Mouse (Mus musculus) heart, embryonic 15.5 days (tissue): ENCODE results near the gene Slc1a5. TPM values are rescaled to one million over a fixed set of nuclear protein-coding genes. Genes with fewer than 3 reads are reported as not detected.

ENCODE experiments used
- ATAC-seq: fragments of 200-750 bp; cut with Nextera tagmentation; replicated peaks from 2 replicates; pipeline ENCODE4 v1.8.0; 2017; ENCODE audit warnings: low read depth, moderate TSS enrichment; ENCODE audit not compliant: insufficient number of reproducible peaks, insufficient read depth, low FRiP score
- H3K27ac ChIP-seq: fragments of 300-500 bp; sonication (generic); 2 replicates; pipeline ENCODE4 v1.5.1; 2015; ENCODE audit warnings: mild to moderate bottlenecking, inconsistent platforms
- H3K27me3 ChIP-seq: fragments of 300-500 bp; sonication (generic); 2 replicates; pipeline ENCODE4 v1.6.1; 2015; ENCODE audit warnings: inconsistent platforms
- H3K36me3 ChIP-seq: fragments of 300-500 bp; sonication (generic); 2 replicates; pipeline ENCODE4 v1.6.1; 2015; ENCODE audit warnings: mild to moderate bottlenecking, inconsistent platforms
- H3K4me1 ChIP-seq: fragments of 300-500 bp; sonication (generic); replicated peaks from 2 replicates; pipeline ENCODE4 v1.6.1; 2015; ENCODE audit warnings: inconsistent platforms
- H3K4me2 ChIP-seq: fragments of 300-500 bp; sonication (generic); 2 replicates; pipeline ENCODE4 v1.6.1; 2015; ENCODE audit warnings: inconsistent platforms, mild to moderate bottlenecking, moderate library complexity
- H3K4me3 ChIP-seq: fragments of 300-500 bp; sonication (generic); 2 replicates; pipeline ENCODE4 v1.5.1; 2015; ENCODE audit warnings: mild to moderate bottlenecking, inconsistent platforms
- H3K9ac ChIP-seq: fragments of 300-500 bp; sonication (generic); 2 replicates; pipeline ENCODE4 v1.6.1; 2015; ENCODE audit warnings: mild to moderate bottlenecking, inconsistent platforms
- H3K9me3 ChIP-seq: fragments of 300-500 bp; sonication (generic); replicated peaks from 2 replicates; pipeline ENCODE4 v1.6.1; 2016; ENCODE audit warnings: inconsistent platforms
- WGBS: fragments of 180-500 bp; shearing (Covaris S2); methylation state at CpG from one replicate; pipeline ENCODE4 v1.1.7; 2015; ENCODE audit warnings: mixed read lengths; 5-methylcytosine and 5-hydroxymethylcytosine counted together
- polyA plus RNA-seq: library from polyadenylated mRNA; unstranded; fragments of >200 nt; fragmentation: Nextera tagmentation; extraction: Ambion mirVana; gene quantifications from 2 replicates; pipeline ENCODE4 v1.2.1, GENCODE M21; 2015

Gene Slc1a5
- polyA plus RNA-seq, 1 experiment from 2014 or later, result 40.2 TPM

DNA sequence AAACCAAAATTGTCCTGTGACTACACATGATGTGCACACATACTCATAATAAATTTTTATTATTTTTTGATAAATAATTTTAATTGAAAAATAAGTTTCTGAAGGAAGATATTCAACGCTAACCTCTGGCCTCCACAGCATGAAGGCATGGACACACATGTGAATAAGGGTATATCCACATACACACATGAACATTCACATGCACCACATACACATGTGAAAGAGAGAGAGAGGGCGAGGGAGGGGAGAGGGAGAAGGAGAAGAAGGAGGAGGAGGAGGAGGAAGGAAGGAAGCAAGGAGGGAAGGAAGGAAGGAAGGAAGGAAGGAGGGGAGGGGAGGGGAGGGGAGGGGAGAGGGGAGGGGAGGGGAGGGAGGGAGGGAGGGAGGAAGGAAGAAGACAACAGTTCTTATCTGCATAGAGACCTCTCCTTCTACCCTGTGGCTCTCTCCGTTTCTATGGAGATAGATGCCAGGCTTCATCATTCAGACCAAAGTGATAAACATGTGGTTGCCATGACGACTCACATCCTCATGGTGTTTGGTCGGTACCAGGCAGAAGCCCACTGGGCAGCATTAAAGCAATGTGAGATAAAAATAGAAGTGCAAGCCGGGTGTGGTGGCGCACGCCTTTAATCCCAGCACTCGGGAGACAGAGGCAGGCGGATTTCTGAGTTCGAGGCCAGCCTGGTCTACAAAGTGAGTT lies 22.1 kb upstream of the Slc1a5 start:
- ATAC-seq, result no peak
- H3K36me3 ChIP-seq, result no peaks in the 10 kb centered on the region
- no peak overlapping the region for H3K4me2 ChIP-seq
- no peak overlapping the region for H3K9ac ChIP-seq
- no peaks in the 10 kb centered on the region for H3K27me3 ChIP-seq
- H3K9me3 ChIP-seq, result no peaks in the 10 kb centered on the region
- no peak overlapping the region for H3K4me3 ChIP-seq
- no peak overlapping the region for H3K27ac ChIP-seq
- H3K4me1 ChIP-seq, result peaks cover 20% of the 10 kb centered on the region
- WGBS, result 68% methylated on average over 10 of the region's 11 CpGs

DNA sequence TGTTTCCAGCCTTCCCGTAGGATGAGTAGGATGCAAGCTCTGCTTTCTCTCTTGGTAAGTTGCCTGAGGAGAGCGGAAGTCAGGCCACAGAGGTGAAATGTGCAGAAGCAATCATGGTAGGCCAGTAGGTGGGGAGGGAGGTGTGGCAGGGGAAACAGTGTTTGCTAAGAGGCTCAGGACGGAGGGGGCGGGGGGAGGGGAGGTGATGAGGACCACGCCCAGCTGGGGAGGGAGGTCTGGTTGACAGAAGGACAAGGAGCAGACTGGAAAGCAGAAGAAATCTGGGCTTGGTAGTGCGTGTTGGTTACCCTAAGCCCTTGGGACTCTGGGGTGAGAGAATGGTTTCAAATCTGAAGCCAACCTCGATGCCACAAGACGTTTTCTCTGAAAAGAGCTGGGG lies 20.8 kb upstream of the Slc1a5 start:
- no peaks in the 10 kb centered on the region for H3K36me3 ChIP-seq
- H3K27me3 ChIP-seq, result no peaks in the 10 kb centered on the region
- peak overlapping the region; percentile 54 for H3K27ac ChIP-seq
- 0 out of 2 replicates have a peak, but pooled peaks have one; percentile 40 for ATAC-seq
- no peaks in the 10 kb centered on the region for H3K9me3 ChIP-seq
- 27% methylated on average over 8 of the region's 8 CpGs for WGBS
- H3K4me3 ChIP-seq, result no peak overlapping the region
- H3K4me1 ChIP-seq, result peaks cover 18% of the 10 kb centered on the region
- H3K4me2 ChIP-seq, result no peak overlapping the region
- H3K9ac ChIP-seq, result no peak overlapping the region

GRCm38 (mm10) chr7:16761005-16761481 lies 20.1 kb upstream of the Slc1a5 start:
- Histone ChIP-seq H3K9ac (no peak overlapping the region), H3K9me3 (no peaks in the 10 kb centered on the region), H3K4me2 (0 out of 2 replicates have a peak overlapping the region, but pooled peaks have one; percentile 18), H3K36me3 (no peaks in the 10 kb centered on the region), H3K27ac (peak overlapping the region; percentile 78), H3K4me1 (peaks cover 12% of the 10 kb centered on the region), H3K4me3 (0 out of 2 replicates have a peak overlapping the region, but pooled peaks have one; percentile 8), H3K27me3 (no peaks in the 10 kb centered on the region)
- peak; percentile 80; the same call in 1 of the 2 replicates for ATAC-seq
- 37% methylated on average over 10 of the region's 10 CpGs for WGBS

DNA sequence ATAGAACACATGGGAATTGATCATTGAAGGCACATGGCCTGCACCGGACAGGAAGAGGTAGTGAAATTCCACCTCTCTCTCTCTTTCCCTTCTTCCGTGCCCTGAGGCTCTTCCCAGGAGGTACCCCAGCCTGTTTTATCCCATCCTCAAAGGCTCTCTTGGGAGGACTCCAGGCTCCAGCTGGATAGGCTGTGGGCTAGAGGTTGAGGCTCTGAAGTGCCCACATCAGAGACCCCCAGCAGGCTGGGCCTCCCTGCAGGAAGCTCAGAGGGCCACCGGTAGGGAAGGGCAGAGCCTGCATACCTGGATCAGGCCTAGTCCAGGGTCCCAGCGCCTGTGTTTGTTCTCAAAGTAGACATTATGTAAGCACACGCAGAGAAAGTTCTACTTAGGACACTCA lies 19.5 kb upstream of the Slc1a5 start:
- no peaks in the 10 kb centered on the region for H3K36me3 ChIP-seq
- H3K4me1 ChIP-seq, result peaks cover 12% of the 10 kb centered on the region
- H3K9me3 ChIP-seq, result no peaks in the 10 kb centered on the region
- WGBS, result 48% methylated on average over 5 of the region's 5 CpGs
- H3K9ac ChIP-seq, result no peak overlapping the region
- H3K27me3 ChIP-seq, result no peaks in the 10 kb centered on the region
- ATAC-seq, result no peak
- H3K4me2 ChIP-seq, result no peak overlapping the region
- peak overlapping the region; percentile 53 for H3K27ac ChIP-seq
- H3K4me3 ChIP-seq, result no peak overlapping the region

DNA sequence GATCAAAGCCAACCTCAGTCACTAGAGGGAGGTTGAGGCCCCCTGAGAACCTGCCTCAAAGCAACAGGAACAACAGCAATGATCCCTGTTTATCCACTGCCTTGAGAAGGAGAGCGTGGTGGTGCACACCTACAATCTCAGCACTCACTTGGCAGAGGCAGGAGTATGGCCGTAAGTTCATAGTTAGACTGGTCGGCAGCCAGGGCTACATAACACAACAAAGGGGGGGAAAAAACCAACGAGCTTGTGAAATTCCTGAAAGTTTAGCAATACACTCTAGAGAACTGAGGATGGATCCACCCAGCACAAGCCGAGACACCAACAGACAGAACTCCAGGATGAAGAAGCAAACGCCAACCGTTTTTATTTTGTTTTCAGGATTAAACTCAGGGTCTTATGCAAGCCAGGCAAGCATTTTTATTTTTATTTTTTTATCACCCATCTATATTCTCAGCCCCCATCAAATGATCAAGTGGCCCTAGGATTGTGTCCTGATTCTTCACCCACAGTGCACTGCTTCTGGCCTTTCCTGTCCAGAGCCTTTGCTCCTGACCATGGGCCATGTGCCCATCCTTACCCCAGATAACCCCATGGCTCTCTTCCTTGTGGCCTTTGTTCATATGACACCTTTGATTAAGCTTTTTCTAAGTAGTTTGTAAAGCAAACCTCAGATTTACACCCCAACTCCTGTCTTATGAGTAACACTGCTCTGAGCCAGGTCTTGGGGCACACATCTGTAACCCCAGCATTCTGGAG lies 17.5 kb upstream of the Slc1a5 start:
- Histone ChIP-seq H3K9ac (no peak overlapping the region), H3K27ac (no peak overlapping the region), H3K9me3 (no peaks in the 10 kb centered on the region), H3K4me3 (no peak overlapping the region), H3K36me3 (no peaks in the 10 kb centered on the region), H3K4me2 (no peak overlapping the region), H3K4me1 (peaks cover 12% of the 10 kb centered on the region), H3K27me3 (no peaks in the 10 kb centered on the region)
- ATAC-seq, result no peak
- WGBS, result 79% methylated on average over 7 of the region's 7 CpGs

DNA sequence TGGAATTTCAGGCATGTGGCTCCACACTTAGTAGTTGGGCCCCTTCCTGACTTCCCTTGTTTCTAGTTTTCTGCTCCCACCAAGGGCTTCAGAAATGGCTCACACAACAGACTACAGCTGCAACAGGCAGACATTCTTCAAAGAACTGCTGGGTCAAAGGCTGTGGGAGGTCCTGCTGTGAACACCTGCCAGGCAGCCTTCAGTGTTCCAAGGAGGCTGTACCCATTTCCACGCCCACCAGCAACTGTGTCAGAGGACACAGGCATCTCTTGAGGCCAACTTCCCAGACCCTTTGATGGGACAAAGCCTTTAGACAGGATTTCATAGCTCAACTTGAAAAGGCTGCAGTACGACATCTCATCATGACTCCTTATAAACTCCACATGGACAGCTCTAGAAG lies 14.7 kb upstream of the Slc1a5 start:
- WGBS, result 58% methylated on average over 2 of the region's 2 CpGs
- H3K9ac ChIP-seq, result no peak overlapping the region
- H3K9me3 ChIP-seq, result no peaks in the 10 kb centered on the region
- H3K36me3 ChIP-seq, result no peaks in the 10 kb centered on the region
- H3K4me1 ChIP-seq, result peaks cover 4% of the 10 kb centered on the region; the same call in 1 of the 2 replicates
- no peaks in the 10 kb centered on the region for H3K27me3 ChIP-seq
- H3K4me2 ChIP-seq, result no peak overlapping the region
- H3K4me3 ChIP-seq, result no peak overlapping the region
- ATAC-seq, result no peak
- no peak overlapping the region for H3K27ac ChIP-seq

- Histone ChIP-seq H3K4me1 (peaks cover 4% of the 10 kb centered on the region), H3K9me3 (no peaks in the 10 kb centered on the region), H3K36me3 (no peaks in the 10 kb centered on the region), H3K27me3 (no peaks in the 10 kb centered on the region), H3K4me2 (no peak overlapping the region), H3K9ac (no peak overlapping the region), H3K4me3 (no peak overlapping the region), H3K27ac (no peak overlapping the region)
- no peak for ATAC-seq
- WGBS, result 46% methylated on average over 5 of the region's 5 CpGs
Observed at GRCm38 (mm10) chr7:16775888-16776287, 5.3 kb upstream of the Slc1a5 start.

DNA sequence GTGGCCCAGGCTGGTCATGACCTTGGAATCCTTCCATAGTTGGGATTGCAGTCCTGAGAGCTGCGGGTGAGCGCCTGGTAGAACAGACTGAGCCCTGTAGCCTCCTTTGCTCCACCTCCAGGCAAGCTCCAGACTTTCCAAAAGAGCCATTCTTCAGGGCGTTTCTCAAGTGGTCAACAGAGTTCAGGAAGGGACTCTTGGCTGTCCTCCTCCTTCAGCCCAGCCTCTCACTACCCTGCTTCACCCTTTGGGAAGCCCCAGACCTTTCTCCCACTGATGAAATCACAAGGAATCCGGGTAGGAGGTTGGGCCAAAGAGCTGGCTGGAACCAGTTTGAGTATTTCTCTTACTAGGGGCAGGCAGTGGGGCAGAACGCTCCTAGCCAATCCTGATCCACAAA lies 1.1 kb upstream of the Slc1a5 start:
- H3K4me1 ChIP-seq, result peaks cover 33% of the 10 kb centered on the region
- H3K9me3 ChIP-seq, result no peaks in the 10 kb centered on the region
- no peak overlapping the region; the same call in 1 of the 2 replicates for H3K27ac ChIP-seq
- H3K27me3 ChIP-seq, result no peaks in the 10 kb centered on the region
- H3K9ac ChIP-seq, result no peak overlapping the region
- H3K4me3 ChIP-seq, result no peak overlapping the region
- H3K4me2 ChIP-seq, result no peak overlapping the region
- ATAC-seq, result no peak
- 62% methylated on average over 5 of the region's 5 CpGs for WGBS
- H3K36me3 ChIP-seq, result no peaks in the 10 kb centered on the region

DNA sequence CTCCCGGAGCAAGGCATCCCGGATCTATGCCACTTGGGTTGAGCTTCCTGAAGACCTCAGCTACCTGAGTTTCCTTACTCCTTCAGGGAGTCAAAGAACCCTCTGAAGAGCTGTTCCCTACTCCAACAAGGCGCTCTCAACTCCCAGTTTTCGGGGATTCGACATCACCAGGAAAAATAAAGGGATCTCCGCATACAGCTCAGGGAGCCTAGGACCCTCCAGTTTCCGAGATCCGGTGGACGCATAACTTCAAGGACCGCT lies 345 bp downstream of the Slc1a5 start:
- H3K9ac ChIP-seq, result peak overlapping the region; percentile 73
- peak overlapping the region; percentile 92 for H3K4me2 ChIP-seq
- no peaks in the 10 kb centered on the region for H3K27me3 ChIP-seq
- WGBS, result under 1% methylated on average over 10 of the region's 10 CpGs
- H3K4me1 ChIP-seq, result peaks cover 36% of the 10 kb centered on the region
- 0 out of 2 replicates have a peak, but pooled peaks have one; percentile 0 for ATAC-seq
- H3K36me3 ChIP-seq, result no peaks in the 10 kb centered on the region
- H3K27ac ChIP-seq, result peak overlapping the region; percentile 52
- no peaks in the 10 kb centered on the region for H3K9me3 ChIP-seq
- H3K4me3 ChIP-seq, result peak overlapping the region; percentile 73

GRCm38 (mm10) chr7:16781816-16782554 lies 845 bp downstream of the Slc1a5 start:
- Histone ChIP-seq H3K9me3 (no peaks in the 10 kb centered on the region), H3K27me3 (no peaks in the 10 kb centered on the region), H3K4me3 (peak overlapping the region; percentile 73), H3K36me3 (no peaks in the 10 kb centered on the region), H3K4me2 (peak overlapping the region; percentile 92), H3K4me1 (peaks cover 36% of the 10 kb centered on the region), H3K27ac (peak overlapping the region; percentile 52), H3K9ac (peak overlapping the region; percentile 73)
- ATAC-seq, result no peak
- under 1% methylated on average over 60 of the region's 60 CpGs for WGBS

DNA sequence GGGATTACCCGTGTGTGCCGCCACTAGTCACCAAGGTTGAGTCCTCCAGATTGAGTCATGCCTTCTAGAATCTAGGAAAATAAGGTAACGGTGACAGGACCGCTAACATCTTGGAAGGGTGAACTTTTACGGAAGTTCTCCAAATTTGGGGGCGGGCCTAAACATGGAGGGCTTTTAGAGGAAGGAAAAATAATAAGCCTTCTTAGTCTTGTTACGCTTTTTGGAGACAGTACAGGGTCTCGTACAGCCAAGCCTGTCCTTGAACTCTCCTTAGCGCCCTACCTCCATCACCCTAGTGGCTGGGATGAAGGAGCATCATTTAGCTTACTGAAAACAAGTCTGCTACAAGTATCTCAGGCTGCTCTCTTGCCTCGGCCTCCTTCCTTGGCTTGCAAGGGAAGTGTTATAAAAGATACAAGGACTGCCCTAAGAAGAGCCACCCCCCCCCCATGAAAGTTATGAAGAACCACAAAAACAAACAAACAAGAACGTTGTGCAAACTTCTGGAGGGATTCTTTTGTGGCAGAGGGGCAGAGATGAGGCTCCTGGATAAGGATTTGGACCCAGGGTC lies 1.5 kb downstream of the Slc1a5 start:
- peak overlapping the region; percentile 78 for H3K27ac ChIP-seq
- peak overlapping the region; percentile 73 for H3K4me3 ChIP-seq
- ATAC-seq, result no peak

More for the DNA sequence above, 1.5 kb downstream of the Slc1a5 start:
- peak overlapping the region; percentile 92 for H3K4me2 ChIP-seq
- peaks cover 36% of the 10 kb centered on the region for H3K4me1 ChIP-seq
- H3K9me3 ChIP-seq, result no peaks in the 10 kb centered on the region
- WGBS, result 8% methylated on average over 11 of the region's 11 CpGs
- H3K9ac ChIP-seq, result peak overlapping the region; percentile 73
- H3K27me3 ChIP-seq, result no peaks in the 10 kb centered on the region
- peaks cover 1% of the 10 kb centered on the region; the same call in 1 of the 2 replicates for H3K36me3 ChIP-seq
